Mouse (Mus musculus): ENCODE measurements around the gene Defb25.

Gene Defb25

GRCm38 (mm10) chr2:152626774-152627591 lies 4.1 kb upstream of the Defb25 start, which contains the start of gene Rem1:
Gene Rem1, plus strand, starts transcription at chr2:152626951.
- DNase-seq: peak; percentile 58

GRCm38 (mm10) chr2:152625256-152625655 lies 2.4 kb upstream of the Defb25 start:
- no peak for DNase-seq

GRCm38 (mm10) chr2:152624566-152624965 lies 1.7 kb upstream of the Defb25 start:
- DNase-seq: no peak

- DNase-seq: no peak
Measured at GRCm38 (mm10) chr2:152622151-152622550, 702 bp downstream of the Defb25 start.

GRCm38 (mm10) chr2:152620367-152621134 lies 2.3 kb downstream of the Defb25 start:
- no peak for DNase-seq

- DNase-seq: no peak
Measured at GRCm38 (mm10) chr2:152617374-152617773, 5.5 kb downstream of the Defb25 start.

GRCm38 (mm10) chr2:152616470-152616869 lies 6.4 kb downstream of the Defb25 start:
- no peak for DNase-seq

- peak; percentile 84 for DNase-seq
Measured at GRCm38 (mm10) chr2:152615563-152615962, 7.3 kb downstream of the Defb25 start.

- DNase-seq: no peak
Measured at GRCm38 (mm10) chr2:152612193-152612592, 10.7 kb downstream of the Defb25 start.

- no peak for DNase-seq
Measured at GRCm38 (mm10) chr2:152608719-152609118, 14.1 kb downstream of the Defb25 start.

GRCm38 (mm10) chr2:152607746-152608145 lies 15.1 kb downstream of the Defb25 start:
- DNase-seq: peak; percentile 15

- peak; percentile 54 for DNase-seq
Measured at GRCm38 (mm10) chr2:152604057-152604456, 18.8 kb downstream of the Defb25 start, which contains the start of gene Defb36. Gene Defb36, plus strand, starts transcription at chr2:152604327.

- DNase-seq: no peak
Measured at GRCm38 (mm10) chr2:152601275-152601960, 21.4 kb downstream of the Defb25 start.

GRCm38 (mm10) chr2:152600076-152600475 lies 22.8 kb downstream of the Defb25 start:
- DNase-seq: no peak

- no peak for DNase-seq
Measured at GRCm38 (mm10) chr2:152599299-152599698, 23.6 kb downstream of the Defb25 start, which contains the start of gene Defb45. Gene Defb45, minus strand, starts transcription at chr2:152599399.

- DNase-seq: no peak
Measured at GRCm38 (mm10) chr2:152589021-152589420, 33.8 kb downstream of the Defb25 start.

- no peak for DNase-seq
Measured at GRCm38 (mm10) chr2:152588450-152588849, 34.4 kb downstream of the Defb25 start.

- DNase-seq: peak; percentile 27
Measured at GRCm38 (mm10) chr2:152586926-152587560, 35.8 kb downstream of the Defb25 start.

GRCm38 (mm10) chr2:152580612-152581011 lies 42.2 kb downstream of the Defb25 start:
- DNase-seq: no peak

GRCm38 (mm10) chr2:152580107-152580506 lies 42.7 kb downstream of the Defb25 start, which contains the start of gene Defb19:
Gene Defb19, minus strand, starts transcription at chr2:152580312.
- no peak for DNase-seq

- no peak for DNase-seq
Measured at GRCm38 (mm10) chr2:152573484-152573883, 49.4 kb downstream of the Defb25 start.
